ENCODE assay signal across 14 mouse cellular contexts in the genomic region with DNA sequence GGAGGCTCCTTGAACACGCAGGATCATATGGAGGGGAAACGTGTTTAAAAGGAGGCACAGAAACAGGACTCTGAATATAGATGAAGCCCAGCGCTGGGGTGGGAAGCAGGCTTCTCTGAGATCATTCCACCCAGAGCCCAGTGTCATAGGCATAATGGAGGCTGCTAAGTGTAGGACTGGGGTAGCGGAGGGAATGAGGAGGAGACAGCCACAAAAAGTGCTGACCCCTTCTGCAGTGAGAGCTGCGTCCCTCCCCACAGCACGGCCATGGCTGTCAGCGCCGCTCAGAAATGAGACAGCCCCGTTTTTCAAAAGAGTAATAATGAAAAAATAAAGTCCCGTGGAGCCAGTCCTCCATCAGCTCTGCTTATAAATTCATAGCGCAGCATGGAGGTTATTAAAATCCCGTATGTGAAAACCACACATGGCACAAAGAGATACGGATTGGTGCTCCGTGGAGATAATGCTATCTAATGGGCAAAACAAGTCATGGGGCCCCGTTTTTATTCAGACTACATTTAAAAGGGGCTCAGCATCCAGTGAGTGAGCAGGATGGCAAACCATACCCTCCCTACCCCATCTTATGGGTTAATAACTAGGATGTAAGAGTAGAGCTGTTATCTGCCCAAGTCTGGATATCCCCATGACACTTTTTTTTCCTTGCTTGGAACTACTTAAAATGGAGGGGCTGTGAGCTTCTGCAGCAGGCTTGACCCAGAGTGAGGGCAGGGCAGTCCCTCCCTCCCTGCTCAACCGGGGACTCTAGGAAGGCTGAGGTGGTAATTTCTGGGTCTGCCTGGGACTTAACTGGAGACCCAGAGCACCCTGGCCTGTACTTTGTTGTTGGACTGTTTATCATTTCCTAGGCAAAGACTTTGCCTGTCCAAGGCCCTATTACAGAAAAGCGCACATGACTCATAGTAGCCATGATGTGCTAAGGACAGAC.
DNase-seq lines count a peak whose midpoint lies in the region; ATAC-seq lines count a peak whose summit lies in the region.
"Had no signal": no experiment of that assay in that cellular context is flagged by ENCODE, and none has a peak within 500 bp of the region (broad histone marks: within the 10 kb centered on the region; RNA-seq: fewer than 3 reads in every experiment).

No protein-coding gene starts in this region.

- DNase-seq in neural tube, embryonic 10.5 days (ENCODE audit: extremely low spot score, low spot score), result no peak
- DNase-seq in cerebellum, adult 18-20 months, result no peak
- no peak for DNase-seq in gastrocnemius, postnatal 14 days
- no peak for DNase-seq in cerebellum, adult 8-10 months
- DNase-seq: cerebellum, adult 11-12 months; gastrocnemius, postnatal 25 days; layer of hippocampus, adult 9-11 months; lung, embryonic 14.5 days; thymus, postnatal 36 days had no signal

- H3K4me3 ChIP-seq in neural tube, embryonic 13.5 days, result no peak overlapping the region
- H3K4me3 ChIP-seq in hindbrain, embryonic 13.5 days, result no peak overlapping the region
- H3K4me3 ChIP-seq: stomach, embryonic 15.5 days had no signal

- WGBS in neural tube, embryonic 13.5 days, result 70% methylated on average over 17 of the region's 17 CpGs
- WGBS in hindbrain, embryonic 13.5 days, result 57% methylated on average over 17 of the region's 17 CpGs

- peak; percentile 52; the same call in 1 of the 2 replicates for ATAC-seq in neural tube, embryonic 13.5 days (ENCODE audit: low read depth)
- ATAC-seq in hindbrain, embryonic 13.5 days (ENCODE audit: low FRiP score), result peak; percentile 74
- ATAC-seq in megakaryocyte-erythroid progenitor cell, adult 5-6 weeks (replicated peaks; ENCODE audit: low FRiP score, low TSS enrichment, poor library complexity, severe bottlenecking), result peak; percentile 57
- ATAC-seq: CD4-positive, CD25-positive, alpha-beta regulatory T cell, adult 4 months had no signal

- H3K4me1 ChIP-seq in neural tube, embryonic 13.5 days (replicated peaks), result peaks cover 21% of the 10 kb centered on the region
- peaks cover 23% of the 10 kb centered on the region for H3K4me1 ChIP-seq in hindbrain, embryonic 13.5 days (replicated peaks)
- H3K4me1 ChIP-seq: stomach, embryonic 15.5 days had no signal

- no peaks in the 10 kb centered on the region for H3K27me3 ChIP-seq in neural tube, embryonic 13.5 days
- H3K27me3 ChIP-seq in hindbrain, embryonic 13.5 days, result no peaks in the 10 kb centered on the region
- H3K27me3 ChIP-seq: stomach, embryonic 15.5 days had no signal

- H3K9me3 ChIP-seq in neural tube, embryonic 13.5 days, result no peaks in the 10 kb centered on the region
- H3K9me3 ChIP-seq in hindbrain, embryonic 13.5 days, result no peaks in the 10 kb centered on the region
- H3K9me3 ChIP-seq: stomach, embryonic 15.5 days had no signal

- peak overlapping the region; percentile 68 for H3K27ac ChIP-seq in neural tube, embryonic 13.5 days (replicated peaks)
- H3K27ac ChIP-seq in hindbrain, embryonic 13.5 days, result peak overlapping the region; percentile 65
- H3K27ac ChIP-seq: stomach, embryonic 15.5 days had no signal

- no peaks in the 10 kb centered on the region for H3K36me3 ChIP-seq in neural tube, embryonic 13.5 days
- no peaks in the 10 kb centered on the region for H3K36me3 ChIP-seq in hindbrain, embryonic 13.5 days
- H3K36me3 ChIP-seq: stomach, embryonic 15.5 days had no signal

- intact Hi-C loops in gastrocnemius, postnatal 14 days (cut with DNase I; ENCODE audit: low total_unique reads), result no loop called here

- peak overlapping the region; percentile 22; the same call in 1 of the 2 replicates for H3K4me2 ChIP-seq in neural tube, embryonic 13.5 days
- peak overlapping the region; percentile 10; the same call in 1 of the 2 replicates for H3K4me2 ChIP-seq in hindbrain, embryonic 13.5 days
- H3K4me2 ChIP-seq: lung, embryonic 14.5 days; stomach, embryonic 15.5 days had no signal

- H3K9ac ChIP-seq in neural tube, embryonic 13.5 days, result no peak overlapping the region
- H3K9ac ChIP-seq in hindbrain, embryonic 13.5 days, result peak overlapping the region; percentile 24; the same call in 1 of the 2 replicates
- H3K9ac ChIP-seq: lung, embryonic 14.5 days; stomach, embryonic 15.5 days had no signal
